Mouse (Mus musculus): ENCODE measurements around the gene Mindy1.

- TF ChIP-seq POLR2A (IDR thresholded peaks at IDR 0.05; ENCODE audit: control insufficient read depth, low read depth, low read length) (peak; percentile 36), CTCF (IDR thresholded peaks at IDR 0.05; ENCODE audit: control insufficient read depth, insufficient read depth, insufficient replicate concordance, low read depth, low read length) (no peak)
These were observed 34.1 kb downstream of the Mindy1 start for GRCm38 (mm10) chr3:95315094-95315843.
